Mouse (Mus musculus) ovary, adult 18-20 months (tissue): Measurements from ENCODE around the gene Igf2.

Experiments
- DNase-seq: peaks from one replicate; pipeline ENCODE4 v3.0.0; 2022; ENCODE audit warnings: low spot score, mixed read lengths

Gene Igf2

DNA sequence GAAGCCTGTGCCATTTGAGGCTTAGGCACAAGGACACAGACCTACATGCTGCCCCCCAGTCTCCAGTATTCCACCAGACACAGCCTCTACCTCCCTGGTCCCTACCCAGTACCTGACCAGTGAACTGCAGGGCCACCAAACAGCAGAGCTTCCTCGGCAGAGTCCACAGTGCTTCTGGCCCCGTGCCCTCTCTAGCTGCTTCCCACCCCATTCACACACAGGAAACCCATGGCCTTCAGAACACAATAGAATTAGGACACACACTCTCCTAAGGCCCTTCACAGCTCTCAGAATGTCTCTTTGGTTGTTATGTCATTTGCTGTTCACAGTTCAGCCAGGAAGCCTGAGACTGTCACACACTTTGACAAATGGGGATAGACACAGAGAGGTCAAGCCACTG is at the start of gene Igf2:
Gene Igf2, minus strand, starts transcription at position 158 of the 400 bp plus-strand sequence.
- no peak for DNase-seq

DNA sequence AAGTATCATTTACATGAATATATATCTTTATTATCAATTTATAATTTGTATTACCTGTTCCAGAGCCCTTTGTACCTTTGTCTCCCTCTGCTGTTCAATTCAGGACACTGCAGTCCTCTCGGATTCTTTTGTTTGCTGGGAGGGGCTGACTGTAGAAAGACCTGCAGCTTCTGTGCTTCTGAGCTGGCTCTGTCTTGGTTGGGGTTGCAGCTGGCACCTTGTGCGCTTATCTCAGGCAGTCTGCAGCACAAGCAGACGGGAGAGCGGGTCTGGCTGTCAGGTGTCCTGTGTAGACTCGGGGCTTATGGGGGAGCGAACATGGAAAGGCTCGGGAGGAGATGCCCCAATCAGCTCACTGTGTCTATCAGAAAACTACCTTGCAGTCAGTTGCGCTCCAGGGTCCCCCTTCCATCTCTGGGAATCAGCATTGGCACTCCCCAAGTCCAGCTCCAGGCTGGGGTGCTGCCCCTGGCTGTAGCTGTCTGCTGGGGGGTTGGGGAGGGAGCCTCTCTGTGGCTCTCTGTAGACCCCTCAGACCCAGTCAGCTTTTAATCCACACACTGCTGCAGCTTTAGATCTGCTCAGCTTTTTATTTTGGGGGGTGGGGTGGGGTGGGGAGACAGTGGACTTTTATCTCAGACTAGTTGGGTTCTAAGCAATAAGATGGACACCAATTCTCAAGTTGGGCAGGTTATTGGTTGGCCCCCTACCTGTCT is 48.3 kb upstream of the Igf2 start:
- DNase-seq: no peak

DNA sequence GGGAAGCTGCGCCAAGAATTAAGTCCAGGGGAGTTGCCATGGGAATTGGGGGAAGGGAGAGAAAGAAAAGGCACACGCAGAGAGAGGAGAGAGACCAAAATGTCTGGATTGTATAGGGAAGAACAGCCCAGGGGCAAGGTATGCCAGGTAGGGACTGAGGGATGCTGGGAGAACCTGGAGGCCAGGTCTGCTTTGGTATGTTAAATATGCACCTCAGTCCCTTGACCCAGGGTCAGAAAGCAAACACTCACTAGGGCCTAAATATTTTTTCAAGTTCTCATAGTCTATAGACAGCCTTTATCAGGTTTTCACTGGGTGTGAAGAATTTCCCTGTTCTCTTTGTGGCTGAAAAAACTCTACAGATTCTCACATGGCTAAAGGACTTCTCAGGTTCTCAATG is 40.3 kb upstream of the Igf2 start:
- no peak for DNase-seq

- no peak for DNase-seq
Observed at GRCm38 (mm10) chr7:142699334-142699860, 32.8 kb upstream of the Igf2 start.

DNA sequence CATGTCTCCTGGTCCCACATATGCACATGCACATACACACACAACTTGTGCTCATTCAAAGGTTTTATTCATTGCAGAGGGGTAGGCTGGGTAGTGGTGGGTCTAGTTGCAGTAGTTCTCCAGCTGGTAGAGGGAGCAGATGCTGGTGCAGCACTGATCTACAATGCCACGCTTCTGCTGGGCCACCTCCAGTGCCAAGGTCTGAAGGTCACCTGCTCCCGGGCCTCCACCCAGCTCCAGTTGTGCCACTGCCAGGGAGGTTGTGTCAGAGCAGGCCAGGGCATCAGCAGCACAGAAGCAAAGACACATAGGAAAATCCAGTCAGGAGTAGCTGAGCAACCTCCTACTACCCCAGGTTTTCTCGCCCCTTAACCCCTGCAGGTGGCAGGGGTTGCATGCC is 12.0 kb upstream of the Igf2 start:
- DNase-seq: no peak

DNA sequence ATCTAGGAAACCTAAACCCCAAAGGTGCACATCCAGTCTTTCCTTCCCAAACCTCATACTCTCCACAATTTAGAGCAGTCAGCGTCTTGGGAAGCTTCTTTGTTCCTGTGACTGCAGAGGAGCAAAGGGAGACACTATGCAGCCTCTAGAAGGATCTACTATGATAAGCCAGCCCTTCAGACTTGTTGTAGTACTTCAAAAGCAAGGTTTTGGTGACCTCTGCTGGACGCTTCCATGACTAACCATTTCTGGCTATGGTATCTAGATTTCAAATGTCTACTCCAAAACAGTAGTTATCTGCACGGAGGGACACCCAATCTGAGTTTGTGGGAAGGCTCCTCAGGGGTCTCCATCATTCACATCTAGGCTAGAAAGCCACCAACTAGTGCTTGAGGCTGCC is 9.0 kb upstream of the Igf2 start:
- DNase-seq: no peak

- no peak for DNase-seq
Observed at GRCm38 (mm10) chr7:142675141-142675540, 8.5 kb upstream of the Igf2 start.

- DNase-seq: no peak
Observed at GRCm38 (mm10) chr7:142672120-142672519, 5.5 kb upstream of the Igf2 start.

DNA sequence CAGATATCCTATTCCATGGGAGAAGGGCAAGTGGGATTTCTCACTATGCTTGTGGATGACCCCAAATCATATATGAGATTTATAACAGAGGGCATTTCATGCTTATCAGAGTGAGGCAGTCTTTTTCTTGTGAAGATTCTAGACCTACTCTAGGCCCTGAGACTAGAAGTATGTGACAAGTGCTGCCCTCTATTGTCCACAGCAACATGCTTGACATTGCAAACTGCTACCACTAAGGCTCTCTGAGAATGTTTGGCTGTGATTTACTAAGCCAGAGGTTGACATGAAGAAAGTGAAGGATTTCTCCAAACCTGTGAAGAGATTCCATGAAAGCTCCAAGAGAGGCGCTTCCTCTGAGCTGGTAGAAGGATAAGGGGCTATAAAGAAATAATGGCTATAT is 4.5 kb upstream of the Igf2 start:
- no peak for DNase-seq

GRCm38 (mm10) chr7:142669751-142670625 is 3.4 kb upstream of the Igf2 start, which contains the start of gene Gm49394:
Gene Gm49394 (minus strand): TSS chr7:142669942.
- no peak for DNase-seq

GRCm38 (mm10) chr7:142668328-142668727 is 1.7 kb upstream of the Igf2 start:
- no peak for DNase-seq

DNA sequence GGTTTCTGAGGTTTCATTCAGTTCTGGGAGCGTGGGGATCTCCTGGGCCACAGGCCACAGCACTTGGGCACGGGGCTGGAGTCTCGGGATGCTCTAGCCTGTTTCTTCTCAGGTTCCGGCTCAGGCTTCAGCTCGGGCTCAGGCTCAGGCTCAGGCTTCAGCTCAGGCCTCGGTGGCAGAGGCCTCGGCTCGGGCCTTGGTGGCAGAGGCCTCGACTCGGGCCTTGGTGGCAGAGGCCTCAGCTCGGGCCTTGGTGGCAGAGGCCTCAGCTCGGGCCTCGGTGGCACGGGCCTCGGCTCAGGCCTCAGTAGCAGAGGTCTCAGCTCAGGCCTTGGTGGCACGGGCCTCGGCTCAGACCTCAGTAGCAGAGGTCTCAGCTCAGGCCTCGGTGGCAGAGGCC is 905 bp upstream of the Igf2 start:
- no peak for DNase-seq

- no peak for DNase-seq
Observed at GRCm38 (mm10) chr7:142666109-142666508, 507 bp downstream of the Igf2 start.

- no peak for DNase-seq
Observed at GRCm38 (mm10) chr7:142665364-142665763, 1.3 kb downstream of the Igf2 start.

DNA sequence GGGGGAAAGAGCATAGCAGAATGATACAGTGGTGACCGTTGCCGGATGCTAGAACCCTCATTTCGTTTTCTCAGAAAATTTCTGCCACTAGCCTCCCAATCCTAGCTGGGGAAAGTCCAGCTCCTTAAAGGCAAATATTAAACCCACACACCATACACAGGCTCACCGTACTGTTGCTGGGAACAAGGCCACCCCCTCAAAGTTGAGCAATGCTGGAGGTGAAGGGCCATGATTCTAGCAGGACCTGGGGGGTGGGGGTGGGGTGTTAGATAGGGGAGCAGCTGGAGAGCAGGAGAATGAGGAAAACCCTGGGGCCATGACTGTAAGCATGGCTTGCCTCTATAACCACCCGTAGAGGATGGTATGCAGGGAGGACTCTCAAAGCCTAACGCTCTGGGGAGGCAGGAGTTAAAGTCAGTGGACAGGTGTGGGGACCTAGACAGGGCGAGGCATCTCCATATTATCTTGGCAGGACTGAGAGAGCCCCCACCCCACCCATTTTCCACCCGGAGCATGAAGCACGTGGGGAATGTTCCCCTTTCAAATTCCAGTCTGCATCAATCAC is 2.1 kb downstream of the Igf2 start:
- no peak for DNase-seq

DNA sequence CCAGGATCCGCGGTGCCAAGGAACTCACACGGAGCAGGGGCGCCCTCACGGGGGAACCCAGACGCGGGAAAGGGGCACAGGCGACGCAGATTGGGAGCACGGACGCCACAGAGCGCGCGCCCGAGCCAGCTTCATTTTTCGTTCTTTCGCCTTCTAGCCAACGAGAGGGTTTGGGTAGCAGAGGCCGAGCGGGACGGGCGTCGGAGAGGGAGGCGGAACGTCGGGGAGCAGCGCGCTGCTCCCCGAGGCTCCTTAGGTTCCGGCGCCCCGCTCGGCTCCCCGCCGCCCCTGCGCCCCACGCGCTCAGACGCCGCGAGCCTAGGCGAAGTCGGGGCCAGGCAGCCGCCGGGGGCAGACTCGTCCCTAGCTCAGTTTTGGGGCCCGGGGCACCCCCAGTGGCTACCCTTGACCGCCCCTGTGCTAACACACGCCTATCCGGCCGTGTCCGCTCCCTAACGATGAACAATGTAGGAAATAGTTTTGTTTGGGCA is 2.6 kb downstream of the Igf2 start:
- no peak for DNase-seq

DNA sequence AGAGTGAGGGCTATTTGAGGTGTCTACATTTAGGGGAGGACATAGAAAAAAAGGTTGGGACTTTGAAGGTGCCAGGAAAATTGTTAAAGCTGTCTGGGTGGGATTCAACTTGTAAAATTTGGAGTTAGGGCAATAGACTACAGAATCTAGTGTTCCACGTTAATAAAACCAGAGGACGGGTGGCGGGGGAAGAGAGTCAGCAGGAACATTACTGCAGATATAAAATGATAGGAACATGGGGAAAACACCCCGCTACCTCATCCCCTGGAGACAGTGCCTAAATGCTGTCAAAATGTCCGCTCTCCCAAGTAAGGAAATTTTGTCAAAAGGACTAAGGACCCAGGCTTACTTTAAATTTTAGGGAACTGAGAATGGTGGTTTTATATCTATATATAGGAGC is 3.5 kb downstream of the Igf2 start:
- no peak for DNase-seq

DNA sequence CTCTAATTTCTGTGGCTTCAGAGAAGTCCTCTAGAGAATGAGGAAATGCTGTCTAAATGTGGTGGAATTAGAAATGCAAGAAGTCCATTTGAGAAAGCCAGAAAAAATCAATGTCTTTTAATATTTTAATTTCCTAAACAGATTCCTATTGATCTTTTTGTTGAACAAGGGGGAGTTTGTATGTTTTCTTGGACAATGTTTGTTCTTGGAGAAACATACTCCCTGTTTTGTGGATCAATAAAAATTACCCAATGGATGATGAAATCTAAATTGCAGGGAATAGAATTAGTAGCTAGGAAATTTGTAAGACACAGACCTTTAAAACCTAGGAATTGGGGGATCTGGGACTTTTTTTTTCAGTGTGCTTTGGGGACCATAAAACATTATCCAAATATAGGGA is 4.8 kb downstream of the Igf2 start:
- no peak for DNase-seq

DNA sequence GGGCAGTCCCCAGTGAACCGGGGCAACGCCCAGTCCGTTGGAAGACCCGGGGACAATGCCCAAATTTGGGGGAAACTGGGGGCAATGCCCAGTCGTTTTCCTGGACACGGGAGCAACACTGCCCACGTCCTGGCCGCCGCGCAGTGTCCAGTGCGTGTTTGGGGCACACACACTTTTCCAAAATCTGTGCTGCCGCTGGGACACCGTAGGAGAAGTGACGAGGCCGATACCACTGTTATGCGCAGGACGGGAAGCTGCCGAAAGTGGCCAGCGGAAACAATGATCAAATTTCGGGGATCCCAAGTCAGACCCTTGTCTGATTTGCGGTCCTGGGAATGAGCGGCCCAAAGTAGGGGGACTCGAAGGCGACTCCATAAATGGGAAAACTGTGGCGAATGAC is 5.6 kb downstream of the Igf2 start:
- no peak for DNase-seq

DNA sequence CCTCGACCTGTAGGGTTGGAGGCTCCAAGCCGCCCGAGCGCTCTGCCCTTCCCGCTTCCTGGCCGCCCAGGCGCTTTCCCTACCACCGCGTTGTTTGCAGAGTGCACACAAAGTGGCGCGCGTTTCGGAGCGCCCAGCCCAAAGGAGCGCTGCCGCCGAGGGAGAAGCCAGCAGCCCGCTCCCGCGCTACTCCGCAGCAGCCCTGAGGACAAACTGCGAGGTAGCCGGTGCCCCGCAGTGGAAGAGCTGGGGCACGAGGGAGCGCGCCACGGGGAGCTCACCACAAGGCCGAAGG is 6.0 kb downstream of the Igf2 start:
- no peak for DNase-seq

- no peak for DNase-seq
Observed at GRCm38 (mm10) chr7:142659767-142660650, 6.6 kb downstream of the Igf2 start.

DNA sequence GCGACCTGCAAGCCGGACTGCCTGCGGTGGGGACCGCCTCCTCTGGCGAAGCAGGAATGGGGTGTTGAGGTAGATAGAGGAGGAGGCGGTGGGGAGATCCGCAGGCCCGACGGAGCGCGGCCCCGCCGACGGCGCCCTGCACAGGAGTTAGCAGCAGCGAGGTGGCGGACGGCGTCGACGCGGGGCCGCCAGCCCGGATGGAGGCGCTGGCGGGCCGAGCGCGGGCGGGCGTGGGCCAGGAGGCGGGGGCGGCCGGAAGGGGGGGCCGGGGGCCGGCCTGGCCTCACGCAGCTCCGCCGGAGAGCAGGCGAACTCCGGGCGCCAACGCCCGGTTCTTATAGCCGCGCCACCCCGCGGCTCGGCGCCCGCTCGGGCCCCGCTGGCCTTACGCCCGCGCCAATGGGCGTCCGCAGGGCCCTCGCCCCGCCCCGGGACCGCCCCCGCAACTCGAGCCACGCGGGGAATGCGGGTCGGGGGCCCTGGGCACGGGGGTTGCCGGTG is 7.4 kb downstream of the Igf2 start:
- DNase-seq: no peak
